Mouse (Mus musculus) liver, embryonic 16.5 days (tissue): ENCODE data around the gene Olfr1417. TPM values are rescaled to one million over a fixed set of nuclear protein-coding genes. Genes with fewer than 3 reads are reported as not detected.
A peak's percentile ranks its signal among the peaks of the same experiment; 100 is the strongest.

Experiments used
- ATAC-seq: fragments of 200-750 bp; cut with Nextera tagmentation; 2 replicates; pipeline ENCODE4 v1.8.0; 2017; ENCODE audit warnings: low read depth, mild to moderate bottlenecking, moderate number of reproducible peaks, moderate library complexity
- H3K27ac ChIP-seq: fragments of 300-500 bp; sonication (generic); 2 replicates; pipeline ENCODE4 v1.5.1; 2014; ENCODE audit warnings: mild to moderate bottlenecking, low read length
- H3K27me3 ChIP-seq: fragments of 300-500 bp; sonication (generic); 2 replicates; pipeline ENCODE4 v1.6.1; 2014; ENCODE audit warnings: low read depth, low read length, mixed read lengths; ENCODE audit not compliant: control insufficient read depth, insufficient read depth
- H3K36me3 ChIP-seq: fragments of 300-500 bp; sonication (generic); 2 replicates; pipeline ENCODE4 v1.6.1; 2014; ENCODE audit warnings: mild to moderate bottlenecking; ENCODE audit not compliant: control insufficient read depth, insufficient read depth
- H3K4me1 ChIP-seq: fragments of 300-500 bp; sonication (generic); 2 replicates; pipeline ENCODE4 v1.6.1; 2014; ENCODE audit warnings: low read depth, low read length, mixed read lengths; ENCODE audit not compliant: control insufficient read depth
- H3K4me2 ChIP-seq: fragments of 300-500 bp; sonication (generic); 2 replicates; pipeline ENCODE4 v1.6.1; 2014; ENCODE audit warnings: low read depth, low read length, mixed read lengths
- H3K4me3 ChIP-seq: fragments of 300-500 bp; sonication (generic); 2 replicates; pipeline ENCODE4 v1.5.1; 2014; ENCODE audit warnings: low read depth, mild to moderate bottlenecking, low read length
- H3K9ac ChIP-seq: fragments of 300-500 bp; sonication (generic); 2 replicates; pipeline ENCODE4 v1.6.1; 2014; ENCODE audit warnings: low read depth, low read length
- H3K9me3 ChIP-seq: fragments of 300-500 bp; sonication (generic); replicated peaks from 2 replicates; pipeline ENCODE4 v1.6.1; 2016; ENCODE audit warnings: low read length; ENCODE audit not compliant: control insufficient read depth
- WGBS: fragments of 180-500 bp; shearing (Covaris S2); extraction: QIAGEN DNeasy Blood & Tissue Kit; methylation state at CpG from one replicate; pipeline ENCODE4 v1.1.7; 2014; ENCODE audit not compliant: insufficient replicate concordance; 5-methylcytosine and 5-hydroxymethylcytosine counted together
- polyA plus RNA-seq: library from polyadenylated mRNA; unstranded; fragments of >200 nt; fragmentation: Nextera tagmentation; extraction: Ambion mirVana; gene quantifications from 2 replicates; pipeline ENCODE4 v1.2.1, GENCODE M21; 2015

Olfr1417 gene
- polyA plus RNA-seq, 1 experiment from 2014 or later = not detected

- no peaks in the 10 kb centered on the region for H3K36me3 ChIP-seq
- H3K9me3 ChIP-seq = no peaks in the 10 kb centered on the region
- H3K4me2 ChIP-seq = no peak overlapping the region
- H3K4me3 ChIP-seq = no peak overlapping the region
- ATAC-seq = no peak
- no peaks in the 10 kb centered on the region for H3K4me1 ChIP-seq
- H3K27me3 ChIP-seq = no peaks in the 10 kb centered on the region
- no peak overlapping the region for H3K27ac ChIP-seq
- WGBS = 40% methylated on average over 4 of the region's 4 CpGs
- no peak overlapping the region for H3K9ac ChIP-seq
Observed at GRCm38 (mm10) chr19:11846333-11846732, 7.3 kb upstream of the Olfr1417 start.

- Histone ChIP-seq H3K9ac (no peak overlapping the region), H3K36me3 (no peaks in the 10 kb centered on the region), H3K9me3 (no peaks in the 10 kb centered on the region), H3K4me2 (no peak overlapping the region), H3K27me3 (peaks cover 22% of the 10 kb centered on the region), H3K27ac (no peak overlapping the region), H3K4me1 (no peaks in the 10 kb centered on the region; the same call in none of the 2 replicates), H3K4me3 (no peak overlapping the region)
- no peak for ATAC-seq
- 25% methylated on average over 4 of the region's 4 CpGs for WGBS
Observed at GRCm38 (mm10) chr19:11823346-11824065, 15.5 kb downstream of the Olfr1417 start.

- no peak for ATAC-seq
- no peaks in the 10 kb centered on the region for H3K9me3 ChIP-seq
- no peak overlapping the region for H3K4me3 ChIP-seq
- peaks cover 36% of the 10 kb centered on the region for H3K27me3 ChIP-seq
- no peak overlapping the region for H3K27ac ChIP-seq
- no peak overlapping the region for H3K9ac ChIP-seq
- no peak overlapping the region for H3K4me2 ChIP-seq
- H3K36me3 ChIP-seq = no peaks in the 10 kb centered on the region
- H3K4me1 ChIP-seq = no peaks in the 10 kb centered on the region; the same call in none of the 2 replicates
- WGBS = 25% methylated on average over 6 of the region's 6 CpGs
Observed at GRCm38 (mm10) chr19:11820211-11820610, 18.8 kb downstream of the Olfr1417 start.

GRCm38 (mm10) chr19:11819800-11820199, 19.2 kb downstream of the Olfr1417 start:
- 1% methylated on average over 15 of the region's 15 CpGs for WGBS
- peak overlapping the region; percentile 12; the same call in 1 of the 2 replicates for H3K4me3 ChIP-seq
- no peak overlapping the region for H3K27ac ChIP-seq
- H3K27me3 ChIP-seq = peaks cover 36% of the 10 kb centered on the region
- H3K9me3 ChIP-seq = no peaks in the 10 kb centered on the region
- H3K9ac ChIP-seq = no peak overlapping the region
- ATAC-seq = peak; percentile 50; the same call in 1 of the 2 replicates
- no peaks in the 10 kb centered on the region; the same call in none of the 2 replicates for H3K4me1 ChIP-seq
- H3K36me3 ChIP-seq = no peaks in the 10 kb centered on the region
- H3K4me2 ChIP-seq = peak overlapping the region; percentile 72

- WGBS = 2% methylated on average over 20 of the region's 20 CpGs
- Histone ChIP-seq H3K27ac (no peak within 1 kb of the TSS), H3K36me3 (no peaks in the 10 kb centered on the region), H3K9ac (peak within 1 kb of the TSS; percentile 44; the same call in 1 of the 2 replicates), H3K4me2 (peak within 1 kb of the TSS; percentile 72), H3K4me3 (peak within 1 kb of the TSS; percentile 59), H3K27me3 (peaks cover 36% of the 10 kb centered on the region), H3K4me1 (no peaks in the 10 kb centered on the region; the same call in none of the 2 replicates), H3K9me3 (no peaks in the 10 kb centered on the region)
- no peak for ATAC-seq
Observed at GRCm38 (mm10) chr19:11819143-11819700, 19.8 kb downstream of the Olfr1417 start, which contains the start of gene Stx3. TSS of gene Stx3 (minus strand) at chr19:11819403.

- ATAC-seq = peak; percentile 78
- Histone ChIP-seq H3K9ac (peak overlapping the region; percentile 44; the same call in 1 of the 2 replicates), H3K27ac (no peak overlapping the region)
Observed at GRCm38 (mm10) chr19:11818199-11819142, 20.5 kb downstream of the Olfr1417 start.

GRCm38 (mm10) chr19:11817586-11817985, 21.4 kb downstream of the Olfr1417 start:
- Histone ChIP-seq H3K27me3 (peaks cover 36% of the 10 kb centered on the region), H3K4me3 (no peak overlapping the region), H3K9me3 (no peaks in the 10 kb centered on the region), H3K4me2 (no peak overlapping the region), H3K36me3 (no peaks in the 10 kb centered on the region), H3K4me1 (no peaks in the 10 kb centered on the region; the same call in none of the 2 replicates), H3K27ac (no peak overlapping the region), H3K9ac (no peak overlapping the region)
- ATAC-seq = no peak
- 27% methylated on average over 5 of the region's 5 CpGs for WGBS

More at GRCm38 (mm10) chr19:11818199-11819142, 20.5 kb downstream of the Olfr1417 start:
- Histone ChIP-seq H3K4me2 (peak overlapping the region; percentile 72), H3K4me3 (peak overlapping the region; percentile 59), H3K4me1 (no peaks in the 10 kb centered on the region; the same call in none of the 2 replicates), H3K9me3 (no peaks in the 10 kb centered on the region), H3K36me3 (no peaks in the 10 kb centered on the region), H3K27me3 (peaks cover 36% of the 10 kb centered on the region)
- WGBS = under 1% methylated on average over 77 of the region's 83 CpGs

- Histone ChIP-seq H3K4me3 (no peak overlapping the region), H3K4me1 (no peaks in the 10 kb centered on the region; the same call in none of the 2 replicates), H3K4me2 (no peak overlapping the region), H3K27ac (no peak overlapping the region), H3K27me3 (peaks cover 36% of the 10 kb centered on the region), H3K36me3 (no peaks in the 10 kb centered on the region), H3K9me3 (no peaks in the 10 kb centered on the region), H3K9ac (no peak overlapping the region)
- 45% methylated on average over 6 of the region's 6 CpGs for WGBS
- no peak for ATAC-seq
Observed at GRCm38 (mm10) chr19:11816706-11817105, 22.3 kb downstream of the Olfr1417 start.
